Mouse (Mus musculus) urinary bladder, postnatal 25 days (tissue): ENCODE data around the gene Set.

Experiments used
- DNase-seq: peaks from one replicate; pipeline ENCODE4 v3.0.0; 2022; ENCODE audit warnings: low spot score

Set gene

DNA sequence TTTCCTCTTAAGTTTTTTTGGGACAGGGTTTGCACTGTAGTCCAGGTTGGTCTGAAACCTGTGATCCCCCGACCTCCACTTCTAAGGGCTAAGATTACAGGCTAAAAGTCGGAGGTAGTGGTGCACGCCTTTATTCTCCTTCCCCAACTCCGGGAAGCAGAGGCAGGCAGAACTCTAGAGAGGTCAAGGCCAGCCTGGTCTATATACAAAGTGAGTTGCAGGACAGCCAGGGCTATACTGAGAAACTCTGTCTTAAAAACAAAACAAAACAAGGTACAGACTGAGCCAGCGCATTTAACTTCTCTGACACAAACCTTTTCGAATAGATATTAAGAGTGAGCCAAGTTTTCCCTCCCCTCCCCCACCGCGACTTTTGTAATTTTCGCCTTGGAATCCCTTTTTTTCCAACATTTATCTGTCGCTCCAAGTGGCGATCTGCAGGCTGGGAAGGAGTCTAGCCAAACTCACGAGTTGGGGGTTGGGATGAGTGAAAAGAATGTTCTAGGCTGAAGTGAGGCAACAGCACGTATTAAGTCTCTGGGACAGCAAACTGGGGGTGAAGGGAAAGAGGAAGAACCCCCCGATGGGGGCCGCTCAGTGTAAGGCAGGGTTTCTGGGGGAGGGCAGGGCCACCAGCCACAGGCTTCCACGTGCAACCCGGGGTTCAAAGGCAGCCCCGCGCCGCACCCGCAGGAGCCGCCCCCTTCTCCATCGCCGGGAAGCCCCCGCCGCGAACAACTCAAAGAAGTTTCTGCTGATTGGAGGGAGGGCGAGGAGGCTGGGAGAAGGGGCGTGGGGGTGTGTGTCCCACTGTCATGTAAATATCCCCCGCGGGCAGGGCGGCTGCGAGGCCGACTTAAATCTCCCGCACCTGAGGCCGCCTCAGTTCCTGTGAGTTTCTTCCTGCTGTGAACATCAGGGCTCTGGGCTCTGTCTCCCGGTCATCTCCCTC lies 4.3 kb downstream of the Set start:
- peak; percentile 36 for DNase-seq

GRCm38 (mm10) chr2:30062249-30063093 lies 5.3 kb downstream of the Set start:
- DNase-seq, result peak; percentile 55

DNA sequence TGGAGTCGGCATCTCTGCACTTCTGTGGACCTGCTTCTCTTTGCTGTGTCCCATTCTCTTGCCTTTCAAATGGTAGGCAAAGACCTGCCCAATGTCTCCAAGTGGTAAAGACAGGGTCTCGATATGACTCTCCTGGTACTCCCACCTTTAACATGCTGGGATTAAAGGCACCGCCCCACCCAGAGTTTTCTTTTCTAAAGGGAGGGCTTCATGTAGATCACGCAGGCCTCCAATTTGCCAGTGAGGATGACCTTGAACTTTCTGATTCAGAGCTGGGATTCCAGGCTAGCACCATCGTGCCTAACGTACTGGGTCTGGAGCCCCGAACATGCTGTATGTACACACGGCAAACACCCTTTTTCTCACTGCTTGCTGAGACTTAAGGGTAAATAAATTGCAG lies 6.1 kb downstream of the Set start:
- no peak for DNase-seq

GRCm38 (mm10) chr2:30063791-30064190 lies 6.6 kb downstream of the Set start:
- no peak for DNase-seq

DNA sequence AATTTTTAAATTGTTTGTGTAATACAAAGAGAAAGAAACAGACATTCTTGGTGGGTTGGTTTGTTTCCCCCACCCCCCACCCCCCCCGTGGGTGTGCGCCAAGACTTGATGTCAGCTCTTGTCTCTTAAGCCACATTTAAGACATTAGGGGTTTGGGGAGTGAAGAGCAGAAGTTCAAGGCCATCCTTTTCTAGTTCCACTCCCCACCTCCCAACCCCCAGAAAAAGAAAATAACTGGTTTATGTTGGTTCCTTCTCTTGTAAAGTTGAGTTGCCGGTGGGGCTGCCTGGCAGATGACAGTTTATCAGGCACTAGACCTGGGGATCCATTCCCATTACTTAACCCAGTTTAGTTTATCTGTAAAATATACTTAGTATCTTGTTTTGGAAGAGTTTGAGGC lies 7.1 kb downstream of the Set start:
- no peak for DNase-seq

- DNase-seq, result peak; percentile 94
These were observed 9.1 kb downstream of the Set start for GRCm38 (mm10) chr2:30066046-30066901.

DNA sequence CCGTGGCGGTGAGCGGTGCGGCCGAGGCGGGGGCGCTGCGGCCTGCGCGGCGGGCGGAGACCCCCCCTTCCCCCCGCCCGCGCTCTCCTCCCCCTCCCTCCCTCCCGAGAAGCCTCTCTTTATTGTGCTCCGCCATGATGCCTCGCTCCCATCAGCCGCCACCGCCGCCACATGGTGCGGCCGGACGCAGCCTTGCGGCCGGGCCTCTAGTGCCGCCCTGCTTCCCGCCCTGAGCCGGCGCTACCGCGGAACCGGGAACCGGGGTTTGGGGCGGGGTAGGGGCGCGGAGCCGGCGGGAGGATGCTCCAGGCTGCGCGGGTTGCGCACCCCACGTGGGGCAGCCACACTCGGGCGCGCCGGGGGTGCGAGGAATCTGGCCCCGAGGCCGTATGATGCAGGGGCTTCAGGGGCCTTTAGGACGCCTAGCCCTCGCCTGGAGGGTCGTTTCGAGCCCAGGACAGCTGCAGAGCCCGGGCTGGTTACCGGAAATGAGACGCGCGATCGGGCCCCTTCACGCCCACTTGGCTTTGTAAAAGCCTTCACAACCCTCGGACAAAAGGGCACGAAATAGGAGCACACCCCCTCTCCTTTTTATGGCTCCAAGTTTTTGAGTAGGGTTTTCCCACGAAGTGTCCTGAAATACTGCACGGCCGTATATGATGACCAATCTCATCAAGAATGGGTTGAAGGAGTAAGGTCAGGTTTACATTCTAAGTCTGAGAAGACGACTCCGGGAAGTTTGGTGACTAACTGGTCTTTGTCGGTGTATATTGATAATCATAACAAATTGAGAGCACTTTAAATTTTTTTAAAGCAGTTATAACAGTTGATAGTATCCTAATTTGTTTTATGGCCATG lies 10.1 kb downstream of the Set start:
- peak; percentile 39 for DNase-seq

- no peak for DNase-seq
These were observed 10.8 kb downstream of the Set start for GRCm38 (mm10) chr2:30067962-30068361.

GRCm38 (mm10) chr2:30072875-30073274 lies 15.7 kb downstream of the Set start:
- no peak for DNase-seq

DNA sequence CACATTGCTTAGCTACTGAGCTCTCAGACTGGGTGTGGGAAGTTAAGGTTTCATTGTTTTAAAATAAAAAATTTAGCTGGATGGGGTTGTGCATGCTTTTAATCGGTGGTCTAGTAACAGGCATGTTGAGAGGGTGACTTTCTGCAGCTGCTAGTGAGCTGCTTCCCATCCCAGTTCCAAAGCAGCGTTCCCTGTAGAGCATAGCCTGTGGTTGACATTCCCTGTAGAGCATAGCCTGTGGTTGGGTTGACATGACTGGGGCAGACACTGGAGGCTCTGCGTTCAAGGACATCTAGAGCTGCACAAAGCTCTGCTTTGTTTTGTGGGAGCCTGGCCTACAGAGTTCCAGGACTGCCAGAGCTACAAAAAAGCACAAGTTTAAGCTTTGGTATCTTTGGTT lies 16.1 kb downstream of the Set start:
- DNase-seq, result no peak

- no peak for DNase-seq
These were observed 18.4 kb downstream of the Set start for GRCm38 (mm10) chr2:30075625-30076024.

- no peak for DNase-seq
These were observed 19.3 kb downstream of the Set start for GRCm38 (mm10) chr2:30076439-30076838.

DNA sequence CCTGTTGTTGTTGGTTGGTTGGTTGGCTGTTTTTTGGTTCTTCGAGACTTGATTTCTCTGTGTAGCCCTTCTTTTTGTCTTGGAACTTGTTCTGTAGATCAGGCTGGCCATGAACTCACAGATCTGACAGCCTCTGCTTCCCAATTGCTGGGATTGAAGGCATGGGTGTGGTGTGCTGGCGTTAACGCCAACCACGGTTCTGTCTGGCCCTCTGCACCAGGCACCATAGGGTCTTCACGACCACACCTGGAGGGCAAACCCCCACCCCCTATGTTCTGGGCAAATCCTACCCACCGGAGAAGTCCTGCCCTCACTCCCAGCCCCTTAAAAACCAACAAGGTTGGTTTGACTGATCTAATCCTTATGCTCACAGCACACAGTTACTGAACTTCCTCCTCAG lies 19.8 kb downstream of the Set start:
- no peak for DNase-seq

- peak; percentile 88 for DNase-seq
These were observed 20.5 kb downstream of the Set start, which contains the start of gene Pkn3 for GRCm38 (mm10) chr2:30077502-30078348. Gene Pkn3 (plus strand): TSS chr2:30077684.

GRCm38 (mm10) chr2:30078349-30078712 lies 21.2 kb downstream of the Set start:
- DNase-seq, result no peak

- DNase-seq, result no peak
These were observed 21.6 kb downstream of the Set start for GRCm38 (mm10) chr2:30078760-30079159.

GRCm38 (mm10) chr2:30080181-30080800 lies 23.1 kb downstream of the Set start:
- no peak for DNase-seq

DNA sequence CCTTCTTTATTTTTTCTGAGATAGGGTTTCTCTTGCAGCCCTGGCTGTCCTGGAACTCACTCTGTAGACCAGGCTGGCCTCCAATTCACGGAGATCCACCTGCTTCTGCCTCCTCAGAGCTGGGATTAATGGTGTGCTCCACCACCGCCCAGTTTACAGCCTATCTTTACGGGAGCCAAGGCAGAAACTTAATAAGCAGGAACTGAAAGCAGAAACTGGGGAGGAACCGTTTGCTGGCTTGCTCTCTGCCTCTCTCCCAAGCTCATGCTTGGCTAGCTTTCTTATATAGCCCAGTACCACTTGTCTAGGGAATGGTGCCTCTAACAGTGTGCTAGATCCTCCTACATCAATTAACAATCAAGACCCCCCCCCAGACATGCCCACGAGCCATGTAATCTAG lies 26.9 kb downstream of the Set start:
- no peak for DNase-seq

GRCm38 (mm10) chr2:30084632-30085031 lies 27.5 kb downstream of the Set start:
- DNase-seq, result no peak

DNA sequence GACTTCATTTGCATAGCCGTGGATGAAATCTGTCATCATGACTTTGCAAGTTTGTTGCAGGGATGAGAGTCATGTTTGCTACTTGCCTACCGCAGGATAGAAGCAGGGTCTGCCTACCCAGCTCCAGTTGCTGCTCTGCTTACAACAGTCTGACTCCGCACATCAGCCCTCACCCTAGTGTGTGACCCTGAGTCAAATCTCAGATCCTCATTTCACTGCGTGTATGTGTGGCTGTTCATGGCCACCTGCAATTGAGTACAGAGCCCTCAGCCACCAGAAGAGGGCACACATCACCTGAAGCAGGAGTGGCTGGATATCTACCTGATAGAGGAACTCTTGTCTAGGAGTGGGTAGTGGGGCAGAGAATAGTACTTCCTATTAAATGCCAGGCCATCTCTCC lies 30.1 kb downstream of the Set start:
- DNase-seq, result no peak
